Comparison of ENCODE assay signal across 33 mouse cellular contexts in genomic region chr6:54366607-54367006, GRCm38 (mm10).
"Had no signal": no experiment of that assay in that cellular context is flagged by ENCODE, and none has a peak within 500 bp of the region (broad histone marks: within the 10 kb centered on the region; RNA-seq: fewer than 3 reads in every experiment).

No protein-coding gene starts in this region.

- H3K9me3 ChIP-seq: heart, embryonic 10.5 days; heart, embryonic 12.5 days; heart, embryonic 13.5 days; heart, embryonic 15.5 days; hindbrain, embryonic 10.5 days; hindbrain, embryonic 13.5 days; hindbrain, embryonic 15.5 days; intestine, embryonic 15.5 days; kidney, embryonic 15.5 days had no signal

- ATAC-seq: hindbrain, postnatal 0 days; inflammation-experienced regulatory T-cells, adult 6 months; intestine, embryonic 15.5 days; intestine, embryonic 16.5 days; intestine, postnatal 0 days had no signal

- DNase-seq: heart, adult 2 months; heart, postnatal 10 days; heart, postnatal 14 days; heart, postnatal 36 days; heart, postnatal 4 days; kidney, adult 11 months; kidney, adult 18-20 months; kidney, adult 2 months; kidney, adult 8-10 months; kidney, adult 9 months; kidney, postnatal 10 days; kidney, postnatal 14 days; kidney, postnatal 25 days; kidney, postnatal 36 days; layer of hippocampus, adult 9-11 months; layer of hippocampus, postnatal 36 days had no signal

- H3K4me2 ChIP-seq: heart, embryonic 11.5 days; heart, embryonic 12.5 days; heart, embryonic 13.5 days; heart, embryonic 15.5 days; hindbrain, embryonic 13.5 days; hindbrain, embryonic 14.5 days; hindbrain, embryonic 15.5 days; intestine, embryonic 15.5 days; kidney, embryonic 15.5 days had no signal

- H3K4me3 ChIP-seq: heart, adult 2 months; heart, embryonic 10.5 days; heart, embryonic 12.5 days; heart, embryonic 13.5 days; heart, embryonic 15.5 days; hindbrain, embryonic 10.5 days; hindbrain, embryonic 13.5 days; hindbrain, embryonic 15.5 days; intestine, embryonic 15.5 days; kidney, embryonic 15.5 days; layer of hippocampus, adult 2 months had no signal

- H3K36me3 ChIP-seq: heart, embryonic 10.5 days; heart, embryonic 12.5 days; heart, embryonic 13.5 days; heart, embryonic 15.5 days; hindbrain, embryonic 10.5 days; hindbrain, embryonic 13.5 days; hindbrain, embryonic 15.5 days; intestine, embryonic 15.5 days; kidney, embryonic 15.5 days had no signal

- H3K9ac ChIP-seq: heart, embryonic 12.5 days; heart, embryonic 13.5 days; heart, embryonic 15.5 days; hindbrain, embryonic 13.5 days; hindbrain, embryonic 14.5 days; hindbrain, embryonic 15.5 days; intestine, embryonic 15.5 days; kidney, embryonic 15.5 days had no signal

- H3K27me3 ChIP-seq: heart, embryonic 12.5 days; heart, embryonic 13.5 days; heart, embryonic 15.5 days; hindbrain, embryonic 13.5 days; hindbrain, embryonic 15.5 days; intestine, embryonic 15.5 days had no signal

- H3K27ac ChIP-seq: heart, adult 2 months; heart, embryonic 10.5 days; heart, embryonic 13.5 days; heart, embryonic 15.5 days; hindbrain, embryonic 10.5 days; hindbrain, embryonic 13.5 days; hindbrain, embryonic 14.5 days; hindbrain, embryonic 15.5 days; hindbrain, postnatal 0 days; intestine, embryonic 15.5 days; kidney, embryonic 15.5 days; kidney, postnatal 0 days; layer of hippocampus, adult 2 months had no signal

- H3K4me1 ChIP-seq: heart, embryonic 15.5 days; hindbrain, embryonic 15.5 days had no signal
